ENCODE assay signal across 11 mouse cellular contexts in the genomic region with DNA sequence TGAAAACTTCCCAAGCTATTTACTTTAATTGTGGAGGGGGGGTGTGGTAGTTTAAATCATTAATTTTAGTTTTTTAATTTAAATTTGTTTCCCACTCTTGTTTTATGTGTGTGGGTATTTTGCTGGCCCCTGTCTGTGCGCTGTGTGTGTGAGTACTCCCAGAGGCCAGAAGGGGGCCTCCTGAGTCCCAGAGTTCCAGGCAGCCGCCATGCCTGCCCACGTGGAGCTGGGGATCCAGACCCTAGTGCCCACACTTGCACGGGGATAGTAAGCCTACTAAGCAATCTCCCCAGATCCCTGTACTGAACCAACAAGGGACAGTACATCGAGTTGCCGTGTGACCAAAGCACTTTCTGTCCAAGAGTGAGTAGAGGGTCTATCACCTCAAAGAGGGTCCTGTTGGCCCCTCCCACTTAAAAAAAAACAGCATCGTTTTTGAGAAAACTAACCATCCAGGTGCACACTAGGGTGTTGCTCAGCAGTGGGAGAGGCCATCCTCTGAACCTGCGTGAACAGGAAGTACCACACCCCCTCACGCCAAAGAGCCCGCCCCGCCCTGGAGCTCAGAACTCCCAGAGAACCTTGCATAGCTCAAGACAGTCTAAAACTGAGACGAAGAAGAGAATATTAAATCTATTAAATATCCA.
A peak's percentile ranks its signal among the peaks of the same experiment; 100 is the strongest.
DNase-seq lines count a peak whose midpoint lies in the region; ATAC-seq lines count a peak whose summit lies in the region.
"Had no signal": no experiment of that assay in that cellular context is flagged by ENCODE, and none has a peak within 500 bp of the region (broad histone marks: within the 10 kb centered on the region; RNA-seq: fewer than 3 reads in every experiment).

No protein-coding gene starts in this region.

- H3K27ac ChIP-seq in kidney, embryonic 15.5 days = 0 out of 2 replicates have a peak overlapping the region, but pooled peaks have one; percentile 58

- no peak for ATAC-seq in kidney, embryonic 15.5 days (replicated peaks; ENCODE audit: low FRiP score)
- peak; percentile 24; the same call in 1 of the 2 replicates for ATAC-seq in megakaryocyte progenitor cell, adult 5-6 weeks (replicated peaks; ENCODE audit: poor library complexity)

- no peaks in the 10 kb centered on the region for H3K27me3 ChIP-seq in kidney, embryonic 15.5 days

- no peaks in the 10 kb centered on the region for H3K36me3 ChIP-seq in kidney, embryonic 15.5 days

- H3K4me3 ChIP-seq in kidney, embryonic 15.5 days (replicated peaks) = no peak overlapping the region

- H3K4me1 ChIP-seq in kidney, embryonic 15.5 days = peaks cover 33% of the 10 kb centered on the region

- WGBS in kidney, embryonic 15.5 days = 83% methylated on average over 12 of the region's 12 CpGs

- H3K9ac ChIP-seq in kidney, embryonic 15.5 days = no peak overlapping the region

- H3K4me2 ChIP-seq in kidney, embryonic 15.5 days = no peak overlapping the region

- no peak for DNase-seq in kidney, postnatal 36 days
- peak; percentile 80 for DNase-seq in CD4-positive, CD25-positive, alpha-beta regulatory T cell, adult 2 months (ENCODE audit: low read depth, low spot score)
- peak; percentile 66 for DNase-seq in ZHBTc4 (ENCODE audit: low read depth, low spot score)
- DNase-seq in neural tube, embryonic 10.5 days (ENCODE audit: extremely low spot score, low spot score) = no peak
- no peak for DNase-seq in layer of hippocampus, postnatal 14 days (ENCODE audit: low spot score in 2 of 2)
- DNase-seq in ovary, postnatal 14 days (ENCODE audit: low spot score) = no peak
- DNase-seq: cerebellum, postnatal 36 days; heart, postnatal 14 days; lung, postnatal 36 days had no signal

- no peaks in the 10 kb centered on the region for H3K9me3 ChIP-seq in kidney, embryonic 15.5 days (replicated peaks)

Comparison
In these comparisons a context has a peak if more than half of its experiments do, and no peak if none do; other contexts are left out.
1. DNase-seq: peak in CD4-positive, CD25-positive, alpha-beta regulatory T cell, adult 2 months (single experiment) and ZHBTc4 (single experiment); none in kidney, postnatal 36 days (0 of 2), neural tube, embryonic 10.5 days (single experiment), layer of hippocampus, postnatal 14 days (0 of 2) and ovary, postnatal 14 days (single experiment).